Mouse (Mus musculus) gastrocnemius, postnatal 25 days (tissue): Measurements from ENCODE around the gene Pls1. TPM values are rescaled to one million over a fixed set of nuclear protein-coding genes. Genes with fewer than 3 reads are reported as not detected.

Experiments
- DNase-seq: peaks from one replicate; pipeline ENCODE4 v3.0.0; 2022
- total RNA-seq, 2 experiments: library from RNA; stranded (reverse); gene quantifications; 1 replicate in 1 of 2; 2 replicates in 1 of 2; pipeline ENCODE4 v1.2.3; 2021

Gene Pls1
- total RNA-seq, 2 experiments from 2014 or later, result not detected

- no peak for DNase-seq
These were observed 41.3 kb downstream of the Pls1 start for GRCm38 (mm10) chr9:95803783-95804182.

- DNase-seq, result no peak
These were observed 43.3 kb downstream of the Pls1 start for GRCm38 (mm10) chr9:95801610-95802451.

- DNase-seq, result no peak
These were observed 48.8 kb downstream of the Pls1 start for GRCm38 (mm10) chr9:95796323-95796722.

- no peak for DNase-seq
These were observed 49.3 kb downstream of the Pls1 start for GRCm38 (mm10) chr9:95795844-95796243.

GRCm38 (mm10) chr9:95795077-95795784 is 49.9 kb downstream of the Pls1 start:
- no peak for DNase-seq

- no peak for DNase-seq
These were observed 50.9 kb downstream of the Pls1 start for GRCm38 (mm10) chr9:95793986-95794744.

- no peak for DNase-seq
These were observed 60.1 kb downstream of the Pls1 start for GRCm38 (mm10) chr9:95784888-95785511.

- DNase-seq, result no peak
These were observed 61.3 kb downstream of the Pls1 start for GRCm38 (mm10) chr9:95783646-95784293.

GRCm38 (mm10) chr9:95771671-95772070 is 73.4 kb downstream of the Pls1 start:
- DNase-seq, result no peak

GRCm38 (mm10) chr9:95763218-95763617 is 81.9 kb downstream of the Pls1 start:
- no peak for DNase-seq

GRCm38 (mm10) chr9:95762228-95762627 is 82.9 kb downstream of the Pls1 start:
- DNase-seq, result no peak

GRCm38 (mm10) chr9:95761381-95761780 is 83.7 kb downstream of the Pls1 start:
- DNase-seq, result no peak

- DNase-seq, result no peak
These were observed 94.4 kb downstream of the Pls1 start for GRCm38 (mm10) chr9:95750746-95751145.

- peak; percentile 73 for DNase-seq
These were observed 95.0 kb downstream of the Pls1 start, which contains the start of gene Trpc1 for GRCm38 (mm10) chr9:95750037-95750511. Gene Trpc1 (minus strand): TSS chr9:95750375.

GRCm38 (mm10) chr9:95749461-95749928 is 95.6 kb downstream of the Pls1 start:
- no peak for DNase-seq

GRCm38 (mm10) chr9:95747298-95747697 is 97.8 kb downstream of the Pls1 start:
- DNase-seq, result no peak

- DNase-seq, result no peak
These were observed 100.1 kb downstream of the Pls1 start for GRCm38 (mm10) chr9:95744845-95745613.

GRCm38 (mm10) chr9:95736238-95736637 is 108.9 kb downstream of the Pls1 start:
- no peak for DNase-seq

GRCm38 (mm10) chr9:95712574-95712973 is 132.5 kb downstream of the Pls1 start:
- DNase-seq, result no peak

GRCm38 (mm10) chr9:95708943-95709342 is 136.2 kb downstream of the Pls1 start:
- no peak for DNase-seq
